Mouse (Mus musculus) embryonic stem cell, embryonic (primary cell): Measurements from ENCODE around the gene 5730596B20Rik.

Experiments used
- CTCF ChIA-PET, 4 experiments: fragments of 300-600 bp in 2 of 4; fragments of 350-600 bp in 2 of 4; sonication (Branson Sonifier 250); formaldehyde crosslinking; loops; one replicate each; lab custom pipeline; 2022; ENCODE audit warnings: inconsistent platforms in 2 of 4; lab: Charles Lee
- POLR2A ChIA-PET, 4 experiments: fragments of 300-600 bp in 2 of 4; fragments of 350-600 bp in 2 of 4; sonication (Branson Sonifier 250); formaldehyde crosslinking; loops; one replicate each; lab custom pipeline; 2022; ENCODE audit warnings: antibody characterized with exemption in 4 of 4, inconsistent platforms in 1 of 4; lab: Charles Lee

The 5730596B20Rik gene

GRCm38 (mm10) chr6:52208072-52208867 is 31.0 kb downstream of the 5730596B20Rik start, which contains the start of gene Hoxa6:
Hoxa6 (minus strand) TSS chr6:52208722.
- ChIA-PET POLR2A (interaction anchor here in 1 of 4 experiments (1.0 kb wide), 1 partner anchor 14 kb away, joined by 3 read pairs; no protein-coding TSS in a partner anchor), CTCF (interaction anchor here in 1 of 4 experiments (0.6 kb wide), 1 partner anchor 171 kb away, joined by 4 read pairs; no protein-coding TSS in a partner anchor)

- POLR2A ChIA-PET: interaction anchor here in 1 of 4 experiments (1.0 kb wide), 1 partner anchor 13 kb away, joined by 3 read pairs; no protein-coding TSS in a partner anchor
- CTCF ChIA-PET: interaction anchor here in 2 of 4 experiments (0.6 to 3.4 kb wide), 2 partner anchors 12 to 172 kb away, joined by 4 to 40 read pairs; partner anchors contain the start of gene Hoxa7 (in 1 of the 2)
Observed at GRCm38 (mm10) chr6:52208868-52209684, 31.8 kb downstream of the 5730596B20Rik start.

DNA sequence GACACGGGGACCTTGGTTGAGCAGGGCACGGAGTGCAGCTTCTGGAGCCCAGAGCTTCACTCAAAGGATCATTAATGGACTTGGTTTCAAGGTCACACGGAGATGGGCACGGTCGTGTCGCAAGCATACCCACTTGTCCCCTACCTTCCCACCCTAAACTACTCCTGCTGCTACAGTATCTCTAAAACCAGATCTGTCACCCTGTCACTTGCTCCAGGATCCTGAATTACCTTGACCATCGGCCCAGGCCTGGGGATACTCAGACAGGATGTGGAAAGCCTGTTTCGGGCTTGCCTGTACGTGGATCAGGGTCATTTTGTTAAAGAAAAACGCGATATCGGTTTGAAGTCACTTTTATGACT is 32.4 kb downstream of the 5730596B20Rik start:
- CTCF ChIA-PET: interaction anchor here in 1 of 4 experiments (3.4 kb wide), 1 partner anchor 12 kb away, joined by 40 read pairs; the partner anchor contains the start of gene Hoxa7

DNA sequence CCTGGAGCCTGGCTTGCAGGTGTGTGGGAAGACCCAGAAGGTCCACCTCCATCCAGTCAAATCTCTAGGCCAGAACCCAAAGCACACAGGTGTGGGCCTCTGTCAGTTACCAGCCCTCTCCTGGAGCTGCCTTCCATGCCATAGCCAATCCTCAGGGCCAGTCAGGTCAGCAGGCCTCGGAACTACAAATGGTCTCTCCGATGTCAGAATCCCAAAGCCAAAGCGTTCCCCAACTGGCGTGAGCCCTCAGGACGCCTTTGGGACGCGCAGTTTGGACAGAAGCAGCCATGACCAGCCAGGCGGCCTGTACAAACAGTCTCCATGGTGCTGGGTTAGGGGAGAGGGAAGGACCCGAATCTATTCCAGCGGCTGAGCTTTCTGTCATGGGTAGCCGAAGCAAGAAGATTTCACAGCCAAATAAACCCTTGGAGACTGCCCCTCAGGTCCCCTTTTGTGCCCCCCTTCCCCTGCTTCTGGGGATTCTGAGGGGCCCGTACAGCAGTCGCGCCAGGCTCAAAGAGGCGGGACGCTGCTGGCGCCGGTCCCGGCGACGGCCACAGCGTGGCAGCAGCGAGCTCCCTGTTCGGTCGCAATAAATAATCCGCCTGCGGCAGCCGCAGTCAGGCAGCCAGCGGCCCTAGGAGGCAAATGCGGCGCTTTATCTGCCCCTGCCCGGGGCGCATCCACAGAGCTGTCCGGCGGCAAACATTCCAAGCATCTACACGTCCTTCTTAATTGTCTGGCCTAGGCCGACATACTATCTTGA is 34.1 kb downstream of the 5730596B20Rik start:
- CTCF ChIA-PET: interaction anchor here (0.5 to 3.4 kb wide), 26 partner anchors 9 to 931 kb away, joined by 3 to 40 read pairs (median 4); partner anchors contain the start of genes Hoxa7 (in 3 of the 4), Hoxa10 (in 2 of the 4), Hoxa11 (in 1 of the 4) and Hoxa4 (in 1 of the 4)
- POLR2A ChIA-PET: interaction anchor here in 3 of 4 experiments (0.7 to 1.7 kb wide), 11 partner anchors 9 to 36 kb away, joined by 3 to 13 read pairs (median 3); partner anchors contain the start of genes 5730596B20Rik (in 2 of the 3), Hoxa10 (in 2 of the 3) and Hoxa7 (in 2 of the 3)

More for the DNA sequence above, 32.4 kb downstream of the 5730596B20Rik start:
- POLR2A ChIA-PET: no interaction called here

DNA sequence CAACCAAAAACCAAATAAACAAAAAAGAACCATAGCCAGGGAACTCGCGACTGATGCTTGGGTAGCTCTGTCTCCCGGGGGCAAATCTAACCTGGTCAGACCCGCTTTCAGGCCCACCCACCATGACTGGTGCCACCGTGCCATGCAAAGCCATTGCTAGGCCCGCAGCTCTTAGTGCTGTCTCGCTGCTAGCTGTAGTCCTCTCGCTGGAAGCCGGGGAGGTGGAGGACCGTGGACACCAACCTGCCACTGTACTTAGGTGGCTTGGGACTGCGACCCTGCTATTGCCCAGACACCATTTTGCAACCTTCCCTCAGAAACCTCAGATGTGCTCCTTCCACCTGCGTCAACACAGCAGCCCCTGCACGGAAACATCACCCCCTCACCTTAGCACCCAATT is 34.7 kb downstream of the 5730596B20Rik start:
- CTCF ChIA-PET: interaction anchor here in 3 of 4 experiments (0.7 to 3.4 kb wide), 20 partner anchors 8 to 620 kb away, joined by 3 to 40 read pairs (median 5); partner anchors contain the start of genes Hoxa7 (in 3 of the 3), Hoxa10 (in 2 of the 3) and Hoxa4 (in 1 of the 3)
- POLR2A ChIA-PET: interaction anchor here in 2 of 4 experiments (0.7 to 1.7 kb wide), 9 partner anchors 9 to 35 kb away, joined by 3 to 13 read pairs (median 4); partner anchors contain the start of genes Hoxa10 (in 2 of the 2), Hoxa7 (in 2 of the 2) and 5730596B20Rik (in 1 of the 2)

- CTCF ChIA-PET: interaction anchor here in 3 of 4 experiments (0.8 to 1.9 kb wide), 7 partner anchors 9 to 94 kb away, joined by 3 to 10 read pairs (median 4); partner anchors contain the start of genes Hoxa7 (in 2 of the 3) and Hoxa10 (in 1 of the 3)
- POLR2A ChIA-PET: interaction anchor here in 2 of 4 experiments (0.5 to 2.1 kb wide), 6 partner anchors 8 to 52 kb away, joined by 3 to 7 read pairs (median 4); partner anchors contain the start of genes 5730596B20Rik (in 1 of the 2) and Hoxa5 (in 1 of the 2)
Observed at GRCm38 (mm10) chr6:52212556-52213118, 35.3 kb downstream of the 5730596B20Rik start.

DNA sequence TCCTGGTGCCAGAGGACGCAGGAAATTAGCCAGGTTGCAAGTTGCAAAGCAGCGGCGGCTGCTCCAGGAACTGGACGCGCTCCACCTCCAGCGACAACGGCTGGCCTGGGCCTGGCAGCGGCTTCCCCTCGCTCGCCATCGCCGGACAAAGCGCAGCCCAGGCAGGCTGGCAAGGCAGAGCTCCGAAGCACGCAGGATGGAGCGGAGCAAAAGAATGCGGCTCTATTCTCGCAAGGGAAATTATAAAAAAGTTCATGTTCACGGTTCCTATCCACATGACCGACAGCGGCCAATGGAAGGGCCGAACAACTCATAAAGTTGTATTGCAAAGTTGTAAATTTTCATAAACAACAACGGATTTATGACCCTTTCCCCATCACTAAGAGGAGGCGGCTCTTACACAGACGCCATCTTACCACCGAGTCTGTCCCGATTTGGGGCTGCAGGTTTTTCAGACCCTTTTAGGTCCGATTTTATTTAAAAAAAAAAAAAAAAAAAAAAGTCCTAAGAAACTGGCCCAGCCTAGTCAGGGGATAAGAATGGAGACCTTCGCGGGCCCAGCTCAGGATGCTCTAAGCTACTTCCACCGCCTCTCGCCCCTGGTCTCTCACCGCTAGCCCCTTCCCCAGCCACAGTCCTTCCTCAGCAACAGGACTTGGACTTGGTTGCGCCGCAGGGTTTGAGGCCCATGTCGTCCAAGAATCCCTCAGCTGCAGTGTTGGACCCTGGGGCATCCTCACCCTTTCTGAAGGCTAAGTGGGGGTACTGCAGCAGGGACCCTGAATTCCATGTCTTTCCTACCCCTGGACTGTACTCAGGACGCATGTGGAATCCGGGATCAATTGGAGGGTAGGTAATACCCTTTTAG is 36.1 kb downstream of the 5730596B20Rik start, which contains the start of the genes Hoxa3 and Gm28308:
Gene Hoxa3, minus strand, starts transcription at position 218 of the 868 bp plus-strand sequence.
Gene Gm28308, minus strand, starts transcription at position 221 of the 868 bp plus-strand sequence.
- POLR2A ChIA-PET: interaction anchor here in 3 of 4 experiments (0.5 to 2.1 kb wide), 10 partner anchors 9 to 558 kb away, joined by 3 to 7 read pairs (median 4); partner anchors contain the start of genes 5730596B20Rik (in 1 of the 3) and Hoxa5 (in 1 of the 3)
- CTCF ChIA-PET: interaction anchor here (0.8 to 1.9 kb wide), 4 partner anchors 8 to 27 kb away, joined by 3 to 10 read pairs (median 4); partner anchors contain the start of genes Hoxa7 (in 3 of the 4) and Hoxa10 (in 1 of the 4)

DNA sequence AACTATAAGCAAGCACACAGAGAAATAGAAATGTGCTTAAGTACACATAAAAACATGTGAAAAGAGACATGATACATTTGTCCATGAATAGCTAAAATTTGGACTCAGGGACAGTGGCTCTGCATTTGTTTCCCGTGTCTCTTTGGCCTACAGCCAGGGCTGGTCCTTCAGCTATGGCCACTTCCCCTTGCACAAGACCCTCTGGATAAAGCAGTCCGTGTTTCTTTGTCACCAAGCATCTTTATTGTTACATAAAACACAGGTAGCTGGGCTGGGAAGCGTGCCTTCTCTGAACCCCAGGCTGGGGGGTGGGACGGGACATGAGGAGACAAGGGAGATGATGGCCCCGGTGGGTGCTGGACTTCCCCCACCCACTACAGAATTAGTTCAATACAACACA is 37.0 kb downstream of the 5730596B20Rik start:
- CTCF ChIA-PET: interaction anchor here in 1 of 4 experiments (1.3 kb wide), 1 partner anchor 31 kb away, joined by 4 read pairs; the partner anchor contains the start of gene Hoxa11
- POLR2A ChIA-PET: interaction anchor here in 1 of 4 experiments (0.9 to 2.1 kb wide), 6 partner anchors 10 to 559 kb away, joined by 3 to 7 read pairs (median 4); partner anchors contain the start of genes Hoxa11 and Hoxa5

GRCm38 (mm10) chr6:52215070-52215469 is 37.8 kb downstream of the 5730596B20Rik start:
- CTCF ChIA-PET: interaction anchor here in 1 of 4 experiments (1.3 kb wide), 1 partner anchor 30 kb away, joined by 4 read pairs; the partner anchor contains the start of gene Hoxa11
- POLR2A ChIA-PET: interaction anchor here in 1 of 4 experiments (1.2 to 1.4 kb wide), 3 partner anchors 11 to 37 kb away, joined by 3 to 4 read pairs (median 3); partner anchors contain the start of gene Hoxa11

DNA sequence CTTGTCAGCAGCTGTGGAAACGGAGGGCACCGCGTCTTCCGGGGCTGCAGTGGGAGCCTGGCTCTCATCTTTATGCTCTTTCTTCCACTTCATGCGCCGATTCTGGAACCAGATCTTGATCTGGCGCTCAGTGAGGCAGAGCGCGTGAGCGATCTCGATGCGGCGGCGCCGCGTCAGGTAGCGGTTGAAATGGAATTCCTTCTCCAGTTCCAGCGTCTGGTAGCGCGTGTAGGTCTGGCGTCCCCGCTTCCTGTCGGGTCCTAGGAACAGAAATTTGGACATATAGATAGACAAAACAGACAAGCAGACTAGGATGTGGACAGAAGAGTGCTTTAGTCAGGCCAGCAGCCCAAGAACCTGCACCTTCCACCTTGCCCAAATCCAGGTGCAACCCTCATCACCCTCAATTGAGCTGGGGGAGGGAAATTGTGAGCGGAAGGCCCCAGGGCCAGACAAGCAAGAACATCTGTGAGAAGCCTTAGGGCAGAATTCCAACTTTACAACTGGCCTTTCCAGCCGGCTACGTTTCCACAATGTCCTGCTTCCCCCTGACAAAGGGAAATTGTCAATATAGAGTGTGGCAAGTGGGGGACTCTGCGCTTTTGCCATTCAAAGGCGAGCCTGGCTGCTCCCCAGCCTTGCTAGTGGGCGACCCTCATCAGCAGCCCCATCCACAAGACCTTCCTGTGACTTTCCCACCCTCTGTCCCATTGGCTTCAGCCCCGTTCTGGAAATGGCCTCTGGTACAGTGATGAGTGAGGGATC is 38.7 kb downstream of the 5730596B20Rik start:
- ChIA-PET POLR2A (interaction anchor here in 1 of 4 experiments (5.0 kb wide), 1 partner anchor 12 kb away, joined by 29 read pairs; the partner anchor contains the start of gene Hoxa5), CTCF (interaction anchor here in 1 of 4 experiments (1.5 kb wide), 1 partner anchor 11 kb away, joined by 4 read pairs; the partner anchor contains the start of gene Hoxa5)

- CTCF ChIA-PET: interaction anchor here in 1 of 4 experiments (1.5 kb wide), 2 partner anchors 10 to 12 kb away, joined by 4 read pairs; partner anchors contain the start of gene Hoxa5
Observed at GRCm38 (mm10) chr6:52216691-52217458, 39.6 kb downstream of the 5730596B20Rik start.

DNA sequence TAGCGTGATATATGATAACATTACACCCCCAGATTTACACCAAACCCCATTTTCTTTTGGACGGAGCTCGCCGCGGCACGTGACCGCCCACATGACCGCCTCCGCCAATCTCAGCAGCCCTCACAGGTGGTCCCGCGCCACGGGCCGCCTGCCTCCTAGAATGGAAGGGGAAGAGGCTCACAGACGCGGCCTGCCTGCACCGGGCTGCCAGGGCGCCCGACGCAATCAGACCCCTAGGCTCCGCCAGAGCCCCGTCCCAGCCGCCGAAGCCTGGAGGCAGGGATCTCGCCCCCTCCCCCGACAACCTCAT is 40.1 kb downstream of the 5730596B20Rik start:
- CTCF ChIA-PET: interaction anchor here in 1 of 4 experiments (1.5 kb wide), 2 partner anchors 11 to 13 kb away, joined by 4 read pairs; partner anchors contain the start of gene Hoxa5
- POLR2A ChIA-PET: interaction anchor here in 2 of 4 experiments (0.6 to 5.0 kb wide), 7 partner anchors 13 to 748 kb away, joined by 3 to 29 read pairs (median 3); partner anchors contain the start of gene Hoxa5 (in 1 of the 2)

More at GRCm38 (mm10) chr6:52216691-52217458, 39.6 kb downstream of the 5730596B20Rik start:
- POLR2A ChIA-PET: interaction anchor here in 2 of 4 experiments (0.6 to 5.0 kb wide), 6 partner anchors 13 to 748 kb away, joined by 3 to 29 read pairs (median 3); partner anchors contain the start of gene Hoxa5 (in 1 of the 2)
